Mouse (Mus musculus) heart, embryonic 16.5 days (tissue): ENCODE measurements around the gene Nudt8. TPM values are rescaled to one million over a fixed set of nuclear protein-coding genes. Genes with fewer than 3 reads are reported as not detected.
"Not testable (repeated sequence)": the region's sequence is repeated elsewhere in the genome, so short reads cannot be mapped to it uniquely, and the experiment has no call there.

Experiments used
- ATAC-seq: fragments of 200-750 bp; cut with Nextera tagmentation; replicated peaks from 2 replicates; pipeline ENCODE4 v1.8.0; 2017; ENCODE audit warnings: moderate number of reproducible peaks; ENCODE audit not compliant: insufficient read depth, low FRiP score; ENCODE audit errors: extremely low read depth
- H3K27ac ChIP-seq: fragments of 300-500 bp; sonication (generic); 2 replicates; pipeline ENCODE4 v1.5.1; 2014; ENCODE audit warnings: mild to moderate bottlenecking, low read length, control low read depth, moderate library complexity
- H3K27me3 ChIP-seq: fragments of 300-500 bp; sonication (generic); 2 replicates; pipeline ENCODE4 v1.6.1; 2014; ENCODE audit warnings: low read length, mixed read lengths; ENCODE audit not compliant: control insufficient read depth, insufficient read depth
- H3K36me3 ChIP-seq: fragments of 300-500 bp; sonication (generic); 2 replicates; pipeline ENCODE4 v1.6.1; 2014; ENCODE audit not compliant: control insufficient read depth, insufficient read depth
- H3K4me1 ChIP-seq: fragments of 300-500 bp; sonication (generic); 2 replicates; pipeline ENCODE4 v1.6.1; 2014; ENCODE audit warnings: low read length, mixed read lengths; ENCODE audit not compliant: control insufficient read depth, insufficient read depth
- H3K4me2 ChIP-seq: fragments of 300-500 bp; sonication (generic); 2 replicates; pipeline ENCODE4 v1.6.1; 2014; ENCODE audit warnings: low read depth, mild to moderate bottlenecking, control low read depth, low read length
- H3K4me3 ChIP-seq: fragments of 300-500 bp; sonication (generic); 2 replicates; pipeline ENCODE4 v1.5.1; 2014; ENCODE audit warnings: mild to moderate bottlenecking, control low read depth, low read length
- H3K9ac ChIP-seq: fragments of 300-500 bp; sonication (generic); 2 replicates; pipeline ENCODE4 v1.6.1; 2014; ENCODE audit warnings: low read length, control low read depth
- H3K9me3 ChIP-seq: fragments of 300-500 bp; sonication (generic); replicated peaks from 2 replicates; pipeline ENCODE4 v1.6.1; 2016; ENCODE audit warnings: low read length; ENCODE audit not compliant: control insufficient read depth
- WGBS: fragments of 180-500 bp; shearing (Covaris S2); extraction: QIAGEN DNeasy Blood & Tissue Kit; methylation state at CpG from one replicate; pipeline ENCODE4 v1.1.7; 2014; 5-methylcytosine and 5-hydroxymethylcytosine counted together
- polyA plus RNA-seq: library from polyadenylated mRNA; unstranded; fragments of >200 nt; fragmentation: Nextera tagmentation; extraction: Ambion mirVana; gene quantifications from 2 replicates; pipeline ENCODE4 v1.2.1, GENCODE M21; 2015

Nudt8 gene
- polyA plus RNA-seq, 1 experiment from 2014 or later = 67.8 TPM

GRCm38 (mm10) chr19:4036327-4037045 lies 36.1 kb downstream of the Nudt8 start:
- 74% methylated on average over 12 of the region's 12 CpGs for WGBS
- no peaks in the 10 kb centered on the region for H3K27me3 ChIP-seq
- H3K9ac ChIP-seq = no peak overlapping the region
- no peak overlapping the region for H3K27ac ChIP-seq
- H3K4me1 ChIP-seq = peaks cover 12% of the 10 kb centered on the region; the same call in 1 of the 2 replicates
- H3K4me2 ChIP-seq = no peak overlapping the region
- peaks cover 2% of the 10 kb centered on the region for H3K36me3 ChIP-seq
- H3K4me3 ChIP-seq = no peak overlapping the region
- no peaks in the 10 kb centered on the region for H3K9me3 ChIP-seq
- no peak for ATAC-seq

GRCm38 (mm10) chr19:4037154-4037787 lies 36.9 kb downstream of the Nudt8 start:
- Histone ChIP-seq H3K4me1 (peaks cover 12% of the 10 kb centered on the region; the same call in 1 of the 2 replicates), H3K4me3 (peak overlapping the region; percentile 67), H3K27ac (peak overlapping the region; percentile 85), H3K4me2 (peak overlapping the region; percentile 85), H3K9ac (peak overlapping the region; percentile 89)
- H3K9me3 ChIP-seq, H3K27me3 ChIP-seq, H3K36me3 ChIP-seq: not testable (repeated sequence)
- 0 out of 2 replicates have a peak, but pooled peaks have one; percentile 5 for ATAC-seq
- 29% methylated on average over 7 of the region's 8 CpGs for WGBS

- no peaks in the 10 kb centered on the region for H3K27me3 ChIP-seq
- peak; percentile 93 for ATAC-seq
- under 1% methylated on average over 26 of the region's 26 CpGs for WGBS
These were observed 37.4 kb downstream of the Nudt8 start, which contains the start of gene Gstp1 for GRCm38 (mm10) chr19:4037788-4038232. TSS of gene Gstp1 (minus strand) at chr19:4037985.

GRCm38 (mm10) chr19:4040941-4041340 lies 40.6 kb downstream of the Nudt8 start:
- not testable (repeated sequence) for H3K27ac ChIP-seq, H3K27me3 ChIP-seq, H3K4me2 ChIP-seq, H3K9ac ChIP-seq, H3K9me3 ChIP-seq, ATAC-seq, H3K4me3 ChIP-seq, H3K36me3 ChIP-seq
- WGBS = 84% methylated on average over 5 of the region's 5 CpGs
- H3K4me1 ChIP-seq = peaks cover 12% of the 10 kb centered on the region; the same call in 1 of the 2 replicates

More at GRCm38 (mm10) chr19:4037788-4038232, 37.4 kb downstream of the Nudt8 start, which contains the start of gene Gstp1:
- Histone ChIP-seq H3K4me3 (peak within 1 kb of the TSS; percentile 67), H3K27ac (peak within 1 kb of the TSS; percentile 85), H3K4me1 (peaks cover 12% of the 10 kb centered on the region; the same call in 1 of the 2 replicates), H3K36me3 (peaks cover 2% of the 10 kb centered on the region), H3K9me3 (no peaks in the 10 kb centered on the region), H3K9ac (peak within 1 kb of the TSS; percentile 89), H3K4me2 (peak within 1 kb of the TSS; percentile 85)

GRCm38 (mm10) chr19:4041500-4041899 lies 41.1 kb downstream of the Nudt8 start:
- 77% methylated on average over 3 of the region's 4 CpGs for WGBS

DNA sequence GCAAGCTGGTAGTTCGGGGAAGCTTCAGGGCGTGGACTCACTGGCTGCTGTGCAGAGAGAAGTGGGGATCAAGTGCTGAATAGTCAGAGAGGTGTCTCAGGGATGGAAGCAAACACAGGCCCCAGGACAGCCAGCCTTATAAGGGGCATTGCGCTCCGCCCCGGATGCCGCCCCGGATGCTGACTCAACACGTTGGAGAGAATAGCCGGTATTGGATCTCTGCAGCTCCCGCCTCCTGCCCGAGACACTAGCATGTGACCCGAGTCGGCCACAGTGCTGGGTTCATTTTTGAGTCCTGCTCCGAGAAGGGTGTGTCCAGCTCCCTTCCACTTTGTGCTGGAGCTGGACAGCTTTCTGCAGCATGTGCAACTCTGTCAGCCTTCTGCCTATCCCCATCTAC lies 41.7 kb downstream of the Nudt8 start:
- no peak overlapping the region for H3K4me3 ChIP-seq
- H3K9ac ChIP-seq = no peak overlapping the region
- peaks cover 9% of the 10 kb centered on the region; the same call in 1 of the 2 replicates for H3K4me1 ChIP-seq
- ATAC-seq = no peak
- peak overlapping the region; percentile 24; the same call in 1 of the 2 replicates for H3K4me2 ChIP-seq
- H3K9me3 ChIP-seq = no peaks in the 10 kb centered on the region
- 61% methylated on average over 14 of the region's 14 CpGs for WGBS
- no peaks in the 10 kb centered on the region for H3K27me3 ChIP-seq
- H3K36me3 ChIP-seq = no peaks in the 10 kb centered on the region
- H3K27ac ChIP-seq = no peak overlapping the region

More at GRCm38 (mm10) chr19:4041500-4041899, 41.1 kb downstream of the Nudt8 start:
- H3K4me3 ChIP-seq, H3K4me2 ChIP-seq, ATAC-seq, H3K9me3 ChIP-seq, H3K9ac ChIP-seq, H3K36me3 ChIP-seq, H3K27me3 ChIP-seq, H3K4me1 ChIP-seq, H3K27ac ChIP-seq: not testable (repeated sequence)

DNA sequence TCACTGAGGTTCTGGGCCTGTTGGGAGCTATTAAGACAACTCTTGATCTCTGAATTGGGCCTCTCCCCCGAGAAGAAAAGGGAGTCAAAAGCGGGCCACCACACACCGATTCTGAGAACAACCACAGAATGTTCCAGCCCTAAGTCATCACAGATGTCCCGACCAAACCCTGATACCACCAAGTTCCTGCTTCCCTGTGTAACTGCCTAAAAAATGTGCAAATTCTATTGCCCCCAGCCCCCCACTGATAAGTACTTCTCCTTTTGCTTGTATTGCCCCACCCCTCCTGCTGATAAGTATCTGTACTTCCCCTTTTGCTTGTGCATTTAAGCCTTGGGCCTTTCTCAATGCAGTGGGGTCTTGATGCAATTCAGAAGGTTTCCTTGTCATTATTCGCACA lies 43.7 kb downstream of the Nudt8 start:
- H3K9me3 ChIP-seq, ATAC-seq, H3K36me3 ChIP-seq, H3K4me1 ChIP-seq, H3K9ac ChIP-seq, H3K27me3 ChIP-seq, H3K27ac ChIP-seq, H3K4me3 ChIP-seq, H3K4me2 ChIP-seq: not testable (repeated sequence)
- WGBS = 78% methylated on average over 5 of the region's 5 CpGs

GRCm38 (mm10) chr19:4045966-4046865 lies 45.8 kb downstream of the Nudt8 start, which contains the start of gene Gstp2:
TSS of gene Gstp2 (minus strand) at chr19:4046023.
- Histone ChIP-seq H3K9me3 (no peaks in the 10 kb centered on the region), H3K36me3 (no peaks in the 10 kb centered on the region), H3K27ac (no peak within 1 kb of the TSS), H3K4me2 (peak within 1 kb of the TSS; percentile 27), H3K4me1 (peaks cover 2% of the 10 kb centered on the region; the same call in 1 of the 2 replicates), H3K27me3 (no peaks in the 10 kb centered on the region), H3K4me3 (no peak within 1 kb of the TSS), H3K9ac (no peak within 1 kb of the TSS)
- ATAC-seq = peak; percentile 46
- 37% methylated on average over 16 of the region's 16 CpGs for WGBS
